Mouse (Mus musculus) embryonic facial prominence, embryonic 11.5 days (tissue): ENCODE results near the gene Glis3. TPM values are rescaled to one million over a fixed set of nuclear protein-coding genes. Genes with fewer than 3 reads are reported as not detected.
A peak's percentile ranks its signal among the peaks of the same experiment; 100 is the strongest.

Source experiments
- ATAC-seq: fragments of 200-750 bp; cut with Nextera tagmentation; replicated peaks from 2 replicates; pipeline ENCODE4 v1.8.0; 2017; ENCODE audit warnings: low read depth; ENCODE audit not compliant: insufficient number of reproducible peaks, low FRiP score, low TSS enrichment
- DNase-seq: peaks from one replicate; pipeline ENCODE4 v3.0.0-alpha.2; 2015; ENCODE audit warnings: low spot score
- H3K27ac ChIP-seq: fragments of 300-500 bp; sonication (generic); replicated peaks from 2 replicates; pipeline ENCODE4 v1.5.1; 2014; ENCODE audit warnings: mild to moderate bottlenecking, low read depth, low read length, control low read depth
- H3K27me3 ChIP-seq: fragments of 300-500 bp; sonication (generic); 2 replicates; pipeline ENCODE4 v1.6.1; 2014; ENCODE audit warnings: mild to moderate bottlenecking, low read length, moderate library complexity, mixed read lengths; ENCODE audit not compliant: control insufficient read depth, insufficient read depth
- H3K36me3 ChIP-seq: fragments of 300-500 bp; sonication (generic); replicated peaks from 2 replicates; pipeline ENCODE4 v1.6.1; 2014; ENCODE audit warnings: low read depth, mild to moderate bottlenecking, low read length, moderate library complexity, mixed read lengths; ENCODE audit not compliant: control insufficient read depth, insufficient read depth
- H3K4me1 ChIP-seq: fragments of 300-500 bp; sonication (generic); 2 replicates; pipeline ENCODE4 v1.6.1; 2014; ENCODE audit warnings: low read length, mixed read lengths; ENCODE audit not compliant: control insufficient read depth, insufficient read depth
- H3K4me2 ChIP-seq: fragments of 300-500 bp; sonication (generic); 2 replicates; pipeline ENCODE4 v1.6.1; 2014; ENCODE audit warnings: low read depth, mild to moderate bottlenecking, control low read depth, low read length, moderate library complexity
- H3K4me3 ChIP-seq: fragments of 300-500 bp; sonication (generic); 2 replicates; pipeline ENCODE4 v1.5.1; 2014; ENCODE audit warnings: low read depth, low read length, control low read depth
- H3K9ac ChIP-seq: fragments of 300-500 bp; sonication (generic); replicated peaks from 2 replicates; pipeline ENCODE4 v1.6.1; 2014; ENCODE audit warnings: mild to moderate bottlenecking, control low read depth, low read length
- H3K9me3 ChIP-seq: fragments of 300-500 bp; sonication (generic); replicated peaks from 2 replicates; pipeline ENCODE4 v1.6.1; 2016; ENCODE audit warnings: mild to moderate bottlenecking, low read length, inconsistent platforms, mixed read lengths; ENCODE audit not compliant: control insufficient read depth
- WGBS: fragments of 180-500 bp; shearing (Covaris S2); extraction: QIAGEN DNeasy Blood & Tissue Kit; methylation state at CpG from one replicate; pipeline ENCODE4 v1.1.7; 2014; 5-methylcytosine and 5-hydroxymethylcytosine counted together
- polyA plus RNA-seq: library from polyadenylated mRNA; unstranded; fragments of >200 nt; fragmentation: Nextera tagmentation; extraction: Ambion mirVana; gene quantifications from 2 replicates; pipeline ENCODE4 v1.2.1, GENCODE M21; 2014

Glis3 gene
- polyA plus RNA-seq, 1 experiment from 2014 or later: 2.0 TPM

DNA sequence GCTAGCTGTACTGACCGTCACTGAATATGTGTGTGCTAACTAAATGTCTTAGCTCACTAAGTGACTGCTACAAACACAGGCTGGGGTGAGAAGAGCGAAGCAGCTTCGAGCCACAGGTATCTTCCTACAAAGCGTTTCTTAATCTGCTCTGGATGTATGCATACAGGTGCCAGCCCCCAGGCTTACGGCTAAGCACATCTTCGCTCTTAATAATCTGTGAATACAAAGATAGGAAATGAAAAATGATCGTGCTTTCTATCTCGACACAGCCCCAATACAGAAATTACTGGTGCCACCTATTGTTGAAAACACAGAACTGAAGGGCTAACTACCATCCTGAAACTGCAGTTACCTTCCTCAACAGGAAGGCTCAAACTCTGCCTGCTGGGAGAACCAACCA lies 51.5 kb downstream of the Glis3 start:
- DNase-seq (peak; percentile 57), ATAC-seq (no peak)
- Histone ChIP-seq H3K27ac (no peak overlapping the region), H3K36me3 (no peaks in the 10 kb centered on the region), H3K4me1 (no peaks in the 10 kb centered on the region), H3K9me3 (no peaks in the 10 kb centered on the region), H3K9ac (no peak overlapping the region), H3K4me2 (no peak overlapping the region), H3K27me3 (no peaks in the 10 kb centered on the region), H3K4me3 (no peak overlapping the region)
- WGBS: 70% methylated on average over 8 of the region's 8 CpGs

DNA sequence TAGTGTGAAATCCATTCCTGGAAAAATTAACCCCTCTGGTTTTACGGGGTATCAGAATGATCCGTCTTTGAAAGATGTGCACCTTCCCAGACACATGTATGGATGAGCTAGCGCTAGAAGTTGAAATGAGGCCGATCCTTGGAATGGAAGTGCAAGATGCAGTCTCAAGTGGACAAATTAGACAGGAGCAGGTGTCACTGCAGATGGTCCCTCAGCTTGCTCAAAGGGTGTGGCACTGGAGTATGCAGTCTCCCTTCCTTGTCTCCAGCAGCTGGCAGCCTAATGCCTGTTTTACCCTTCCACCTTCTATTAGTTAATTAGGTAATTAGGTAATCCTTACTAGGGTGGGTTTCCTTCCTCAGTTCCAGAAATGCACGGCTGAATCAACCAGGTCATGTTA lies 53.7 kb downstream of the Glis3 start:
- H3K27ac ChIP-seq: no peak overlapping the region
- H3K4me3 ChIP-seq: no peak overlapping the region
- no peaks in the 10 kb centered on the region for H3K9me3 ChIP-seq
- no peaks in the 10 kb centered on the region for H3K4me1 ChIP-seq
- H3K4me2 ChIP-seq: no peak overlapping the region
- WGBS: 89% methylated on average over 5 of the region's 5 CpGs
- no peaks in the 10 kb centered on the region for H3K27me3 ChIP-seq
- no peak for DNase-seq
- H3K36me3 ChIP-seq: no peaks in the 10 kb centered on the region
- ATAC-seq: no peak
- H3K9ac ChIP-seq: no peak overlapping the region

DNA sequence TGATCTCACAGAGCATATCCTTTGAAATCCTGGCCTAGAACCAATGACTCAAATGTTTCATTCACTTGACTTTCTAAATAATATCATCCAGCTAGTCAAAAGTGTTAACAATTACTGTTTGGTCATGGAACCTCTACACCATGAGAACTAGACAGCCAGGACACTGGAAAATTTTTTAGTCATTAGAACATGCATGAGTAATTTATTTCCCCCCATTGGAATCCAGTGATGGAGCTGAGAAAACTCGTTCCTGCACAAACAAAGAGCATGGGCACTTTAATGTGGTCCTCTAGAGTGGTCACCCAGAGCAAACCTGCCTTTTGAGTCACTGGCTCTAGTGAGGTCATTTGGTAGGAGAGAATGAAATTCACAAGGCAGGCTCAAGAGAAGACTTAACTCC lies 55.3 kb downstream of the Glis3 start:
- ATAC-seq: no peak
- no peaks in the 10 kb centered on the region for H3K27me3 ChIP-seq
- H3K36me3 ChIP-seq: no peaks in the 10 kb centered on the region
- no peaks in the 10 kb centered on the region for H3K4me1 ChIP-seq
- H3K4me2 ChIP-seq: no peak overlapping the region
- H3K4me3 ChIP-seq: no peak overlapping the region
- H3K9me3 ChIP-seq: no peaks in the 10 kb centered on the region
- DNase-seq: no peak
- no peak overlapping the region for H3K27ac ChIP-seq
- 87% methylated on average over 1 of the region's 1 CpGs for WGBS
- H3K9ac ChIP-seq: no peak overlapping the region

DNA sequence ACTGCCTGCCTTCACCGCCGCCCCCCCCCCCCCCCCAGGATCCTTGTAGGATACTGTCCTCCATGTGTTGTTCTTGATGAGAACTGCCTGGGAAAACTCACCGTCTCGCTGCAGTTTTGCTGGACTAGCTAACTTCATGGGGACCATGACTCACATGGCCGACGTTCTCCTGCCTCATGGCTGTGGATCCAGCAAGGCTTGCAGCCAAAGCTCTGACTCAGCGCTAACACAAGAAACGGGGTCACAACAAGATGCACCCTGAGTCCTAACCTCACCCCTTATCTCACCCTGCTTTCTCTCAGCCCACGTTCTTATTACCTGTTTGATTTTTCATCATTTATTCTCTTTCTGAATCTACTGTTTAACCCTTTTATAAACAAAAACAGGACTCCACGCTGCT lies 56.2 kb downstream of the Glis3 start:
- 86% methylated on average over 10 of the region's 10 CpGs for WGBS
- H3K9ac ChIP-seq: no peak overlapping the region

DNA sequence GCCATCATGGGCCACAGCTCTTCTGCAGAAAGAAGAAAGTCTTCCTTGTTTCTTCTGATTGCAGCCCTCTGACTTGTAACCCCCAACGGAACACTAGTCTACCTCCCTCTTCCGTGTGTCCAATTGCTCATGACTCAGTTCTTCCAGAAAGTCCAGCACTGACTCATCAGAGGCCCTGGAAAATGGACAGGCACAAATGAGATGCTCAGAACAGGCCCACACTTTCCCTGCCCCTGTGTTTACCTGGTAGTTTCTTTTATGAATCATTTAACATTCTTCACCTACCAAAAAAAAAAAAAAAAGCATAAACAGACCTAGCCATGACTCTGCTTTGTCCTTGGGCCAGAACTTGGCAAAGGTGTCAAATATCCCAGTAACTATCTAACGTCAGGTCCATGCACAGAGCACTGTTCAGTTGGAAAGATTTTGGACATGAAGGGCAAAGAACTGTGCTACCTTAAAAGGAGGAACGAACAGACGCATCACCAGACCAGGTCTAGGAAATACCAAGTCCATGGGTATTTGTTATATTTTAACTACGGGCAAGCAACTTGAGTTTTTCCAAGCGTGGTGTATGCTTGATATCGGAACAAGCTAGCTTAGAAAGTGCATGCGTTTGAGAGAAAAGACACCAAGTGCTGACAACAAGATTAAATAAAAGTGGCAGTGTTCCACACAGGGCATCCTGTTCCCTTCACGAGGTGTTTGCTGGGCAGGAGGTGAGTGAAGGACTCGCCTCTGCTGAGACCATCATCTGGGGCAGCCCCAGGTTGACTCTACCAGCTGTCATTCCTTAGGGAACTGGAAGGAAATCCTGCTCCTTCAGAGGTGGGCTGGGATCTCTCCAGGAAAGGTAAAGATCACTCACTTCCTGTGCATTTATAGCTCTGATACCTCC lies 58.0 kb downstream of the Glis3 start:
- Histone ChIP-seq H3K27me3 (no peaks in the 10 kb centered on the region), H3K4me1 (no peaks in the 10 kb centered on the region), H3K4me3 (no peak overlapping the region), H3K36me3 (no peaks in the 10 kb centered on the region), H3K27ac (no peak overlapping the region), H3K9ac (no peak overlapping the region), H3K4me2 (no peak overlapping the region), H3K9me3 (no peaks in the 10 kb centered on the region)
- DNase-seq (no peak), ATAC-seq (no peak)
- 83% methylated on average over 11 of the region's 11 CpGs for WGBS

More for the DNA sequence above, 56.2 kb downstream of the Glis3 start:
- H3K4me1 ChIP-seq: no peaks in the 10 kb centered on the region
- no peaks in the 10 kb centered on the region for H3K9me3 ChIP-seq
- H3K36me3 ChIP-seq: no peaks in the 10 kb centered on the region
- no peak overlapping the region for H3K27ac ChIP-seq
- H3K4me2 ChIP-seq: no peak overlapping the region
- no peaks in the 10 kb centered on the region for H3K27me3 ChIP-seq
- H3K4me3 ChIP-seq: no peak overlapping the region
- ATAC-seq (no peak), DNase-seq (no peak)

DNA sequence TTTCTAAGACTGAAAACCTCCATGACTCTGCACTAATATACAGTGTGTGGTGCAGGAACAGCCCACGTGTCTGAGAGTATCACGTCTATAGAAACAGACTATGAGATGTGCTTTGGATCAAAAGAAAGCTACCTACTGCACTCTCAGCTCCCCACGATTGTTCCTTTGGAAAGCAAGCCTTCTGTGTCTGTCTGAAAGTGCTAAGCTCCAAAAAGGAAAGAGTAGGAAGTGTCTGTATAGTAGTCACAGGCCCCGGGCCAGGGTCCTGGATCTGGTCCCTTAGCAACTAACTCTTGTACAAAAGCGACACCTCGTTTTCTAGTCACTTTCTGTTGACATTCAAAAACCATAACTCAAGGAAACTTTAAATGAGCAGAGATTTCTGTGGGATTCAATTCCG lies 62.1 kb downstream of the Glis3 start:
- Histone ChIP-seq H3K4me3 (no peak overlapping the region), H3K27me3 (no peaks in the 10 kb centered on the region), H3K27ac (no peak overlapping the region), H3K4me1 (no peaks in the 10 kb centered on the region), H3K4me2 (no peak overlapping the region), H3K9ac (no peak overlapping the region), H3K9me3 (no peaks in the 10 kb centered on the region), H3K36me3 (no peaks in the 10 kb centered on the region)
- ATAC-seq (no peak), DNase-seq (no peak)
- 87% methylated on average over 7 of the region's 7 CpGs for WGBS

DNA sequence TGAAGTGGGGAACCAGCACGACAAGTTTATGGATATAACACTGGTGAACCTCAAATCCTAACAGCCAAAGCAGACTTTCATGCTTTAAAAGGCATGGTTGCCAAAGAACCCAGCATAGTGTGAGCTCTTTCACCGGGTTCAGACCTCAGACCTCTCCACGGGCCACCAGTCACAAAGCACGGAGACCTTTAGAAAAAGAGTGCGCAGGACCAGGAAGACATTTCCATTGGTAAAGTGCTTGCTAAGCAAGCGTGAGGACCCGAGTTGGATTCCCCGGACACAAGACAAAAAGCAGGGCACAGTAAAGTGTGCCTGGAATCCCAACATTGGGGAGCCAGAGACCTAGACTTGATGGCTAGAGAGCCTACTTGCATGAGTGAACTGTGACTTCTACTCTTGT lies 62.7 kb downstream of the Glis3 start:
- ATAC-seq: no peak
- Histone ChIP-seq H3K4me1 (no peaks in the 10 kb centered on the region), H3K4me2 (no peak overlapping the region), H3K4me3 (no peak overlapping the region), H3K9ac (no peak overlapping the region), H3K27ac (no peak overlapping the region), H3K27me3 (no peaks in the 10 kb centered on the region), H3K36me3 (no peaks in the 10 kb centered on the region), H3K9me3 (no peaks in the 10 kb centered on the region)
- DNase-seq: no peak
- 78% methylated on average over 8 of the region's 8 CpGs for WGBS

DNA sequence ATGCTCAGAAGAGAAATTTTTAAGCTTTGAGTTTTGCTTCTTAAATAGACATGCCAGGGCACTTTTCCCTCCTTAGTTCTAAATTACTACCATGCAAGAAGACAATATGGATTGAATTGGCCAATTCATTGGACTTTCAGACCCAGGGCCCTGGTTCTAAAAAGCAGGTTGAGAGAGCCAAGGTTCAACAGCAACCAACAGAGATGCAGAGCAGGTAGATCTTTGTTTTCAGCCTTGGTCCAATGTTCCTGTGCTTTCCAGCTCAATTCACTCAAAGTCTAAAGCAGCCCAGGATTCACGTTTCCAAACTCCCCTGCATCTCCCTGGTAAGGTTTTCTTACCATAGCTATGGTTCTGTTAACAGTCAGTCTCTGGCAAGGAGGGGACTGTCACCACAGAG lies 63.4 kb downstream of the Glis3 start:
- DNase-seq: no peak
- 69% methylated on average over 1 of the region's 1 CpGs for WGBS
- H3K9ac ChIP-seq: no peak overlapping the region
- no peaks in the 10 kb centered on the region for H3K36me3 ChIP-seq
- no peak overlapping the region for H3K27ac ChIP-seq
- no peaks in the 10 kb centered on the region for H3K4me1 ChIP-seq
- ATAC-seq: no peak
- H3K4me2 ChIP-seq: no peak overlapping the region
- no peak overlapping the region for H3K4me3 ChIP-seq
- H3K27me3 ChIP-seq: no peaks in the 10 kb centered on the region
- no peaks in the 10 kb centered on the region for H3K9me3 ChIP-seq
